In the genomic region with DNA sequence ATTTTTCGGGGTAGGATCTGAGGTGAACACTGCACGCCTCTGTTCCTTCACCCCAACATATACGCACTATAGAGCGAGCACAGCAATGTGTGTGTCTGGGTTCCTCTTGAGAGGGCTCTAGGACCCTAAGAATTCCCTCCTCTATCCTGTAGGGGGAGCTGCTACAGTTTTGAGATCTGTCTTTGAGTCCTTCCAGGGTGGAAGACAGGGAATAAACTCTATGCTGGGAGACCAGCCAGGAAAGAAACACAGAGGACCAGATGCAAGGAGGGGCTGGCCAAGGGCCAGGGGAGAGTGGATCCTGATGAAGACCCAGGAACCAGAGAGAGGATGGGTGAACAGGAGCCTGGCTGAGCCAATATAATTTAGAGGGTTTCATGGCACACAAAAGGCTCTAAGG, we compare ENCODE assay signal across 11 mouse cellular contexts. TPM values are rescaled to one million over a fixed set of nuclear protein-coding genes. Genes with fewer than 3 reads are reported as not detected.
A peak's percentile ranks its signal among the peaks of the same experiment; 100 is the strongest.
DNase-seq lines count a peak whose midpoint lies in the region; ATAC-seq and TF ChIP-seq lines count a peak whose summit lies in the region.
"Had no signal": no experiment of that assay in that cellular context is flagged by ENCODE, and none has a peak within 500 bp of the region (broad histone marks: within the 10 kb centered on the region; RNA-seq: fewer than 3 reads in every experiment).

No protein-coding gene starts in this region.

- H3K27ac ChIP-seq in forebrain, embryonic 14.5 days (ENCODE audit: low read depth, low read length): no peak overlapping the region
- no peak overlapping the region for H3K27ac ChIP-seq in forebrain, embryonic 11.5 days (ENCODE audit: low read depth, low read length)
- H3K27ac ChIP-seq in lung, postnatal 0 days (ENCODE audit: low read length): no peak overlapping the region
- H3K27ac ChIP-seq: hindbrain, embryonic 15.5 days; liver, embryonic 13.5 days had no signal

- TF ChIP-seq EP300 in lung, postnatal 0 days (IDR thresholded peaks at IDR 0.05): no peak

- H3K36me3 ChIP-seq in forebrain, embryonic 14.5 days (ENCODE audit: control insufficient read depth, insufficient read depth, low read length): no peaks in the 10 kb centered on the region
- H3K36me3 ChIP-seq in forebrain, embryonic 11.5 days (ENCODE audit: control insufficient read depth, insufficient read depth, low read length): no peaks in the 10 kb centered on the region
- H3K36me3 ChIP-seq in lung, postnatal 0 days (ENCODE audit: insufficient read depth, low read length): no peaks in the 10 kb centered on the region
- H3K36me3 ChIP-seq: hindbrain, embryonic 15.5 days; liver, embryonic 13.5 days had no signal

- no peaks in the 10 kb centered on the region for H3K27me3 ChIP-seq in forebrain, embryonic 14.5 days (replicated peaks; ENCODE audit: control insufficient read depth, insufficient read depth, low read length)
- no peaks in the 10 kb centered on the region for H3K27me3 ChIP-seq in forebrain, embryonic 11.5 days (ENCODE audit: control insufficient read depth, insufficient read depth, low read length)
- no peaks in the 10 kb centered on the region for H3K27me3 ChIP-seq in lung, postnatal 0 days (replicated peaks; ENCODE audit: insufficient read depth, low read length)
- H3K27me3 ChIP-seq: hindbrain, embryonic 15.5 days; liver, embryonic 13.5 days had no signal

- WGBS in forebrain, embryonic 14.5 days: 77% methylated on average over 4 of the region's 4 CpGs
- WGBS in forebrain, embryonic 11.5 days: 91% methylated on average over 4 of the region's 4 CpGs
- WGBS in lung, postnatal 0 days: 73% methylated on average over 4 of the region's 4 CpGs

- peak; percentile 66 for TF ChIP-seq CTCF in lung, postnatal 0 days (IDR thresholded peaks at IDR 0.05)

- no peaks in the 10 kb centered on the region for H3K9me3 ChIP-seq in forebrain, embryonic 14.5 days (replicated peaks; ENCODE audit: control insufficient read depth, low read length)
- no peaks in the 10 kb centered on the region for H3K9me3 ChIP-seq in forebrain, embryonic 11.5 days (ENCODE audit: control insufficient read depth, low read length)
- no peaks in the 10 kb centered on the region for H3K9me3 ChIP-seq in lung, postnatal 0 days (ENCODE audit: low read length)
- H3K9me3 ChIP-seq: hindbrain, embryonic 15.5 days; liver, embryonic 13.5 days had no signal

- no peak overlapping the region for H3K9ac ChIP-seq in forebrain, embryonic 14.5 days (ENCODE audit: low read length)
- H3K9ac ChIP-seq in forebrain, embryonic 11.5 days (ENCODE audit: low read length): no peak overlapping the region
- H3K9ac ChIP-seq in lung, postnatal 0 days (replicated peaks; ENCODE audit: low read depth): no peak overlapping the region
- H3K9ac ChIP-seq: hindbrain, embryonic 15.5 days; liver, embryonic 13.5 days had no signal

- H3K4me2 ChIP-seq in forebrain, embryonic 14.5 days (ENCODE audit: low read length): no peak overlapping the region
- no peak overlapping the region for H3K4me2 ChIP-seq in forebrain, embryonic 11.5 days (ENCODE audit: low read depth, low read length, severe bottlenecking)
- H3K4me2 ChIP-seq in lung, postnatal 0 days (replicated peaks; ENCODE audit: low read depth, low read length): no peak overlapping the region
- H3K4me2 ChIP-seq: hindbrain, embryonic 15.5 days; liver, embryonic 13.5 days had no signal

- H3K4me3 ChIP-seq in forebrain, embryonic 14.5 days (ENCODE audit: low read depth, low read length): no peak overlapping the region
- H3K4me3 ChIP-seq in forebrain, embryonic 11.5 days (ENCODE audit: low read depth, low read length): no peak overlapping the region
- no peak overlapping the region for H3K4me3 ChIP-seq in lung, postnatal 0 days (ENCODE audit: low read depth, low read length)
- H3K4me3 ChIP-seq: hindbrain, embryonic 15.5 days; liver, embryonic 13.5 days had no signal

- intact Hi-C loops in left cerebral cortex, postnatal 4 days (cut with DNase I): loop anchor here (10.0 kb wide), 1 partner anchor 128 kb away; no protein-coding TSS in a partner anchor
- intact Hi-C loops in left cerebral cortex, postnatal 25 days (cut with DNase I): no loop called here

- DNase-seq in forebrain, embryonic 14.5 days (ENCODE audit: low spot score): peak; percentile 29
- no peak for DNase-seq in forebrain, embryonic 11.5 days (ENCODE audit: low spot score)
- peak; percentile 70 for DNase-seq in left cerebral cortex, postnatal 4 days
- DNase-seq in left cerebral cortex, postnatal 25 days (ENCODE audit: low spot score in 2 of 2): no peak
- DNase-seq in ZHBTc4 (ENCODE audit: low read depth, low spot score): peak; percentile 57
- peak; percentile 62 for DNase-seq in lung, postnatal 0 days (ENCODE audit: low spot score)
- DNase-seq in urinary bladder, postnatal 4 days (ENCODE audit: low spot score in 2 of 2): no peak
- no peak for DNase-seq in adrenal gland, adult 18-20 months (ENCODE audit: low spot score in 2 of 2)
- DNase-seq: liver, embryonic 13.5 days had no signal

- no peak for ATAC-seq in forebrain, embryonic 14.5 days
- ATAC-seq in forebrain, embryonic 11.5 days (replicated peaks; ENCODE audit: low FRiP score): no peak
- ATAC-seq in lung, postnatal 0 days: peak; percentile 53

- no peaks in the 10 kb centered on the region for H3K4me1 ChIP-seq in forebrain, embryonic 14.5 days (ENCODE audit: control insufficient read depth, insufficient read depth, low read length)
- H3K4me1 ChIP-seq in forebrain, embryonic 11.5 days (replicated peaks; ENCODE audit: control insufficient read depth, insufficient read depth, low read length): no peaks in the 10 kb centered on the region
- no peaks in the 10 kb centered on the region for H3K4me1 ChIP-seq in lung, postnatal 0 days (ENCODE audit: insufficient read depth, low read depth, low read length)
- H3K4me1 ChIP-seq: hindbrain, embryonic 15.5 days had no signal

RNA-seq across cellular contexts. Expression of a gene that starts 40.5 kb away (rescaled TPM):
- not detected in 2 replicates for polyA plus RNA-seq in forebrain, embryonic 14.5 days (2014; fragmentation: Nextera tagmentation; extraction: Ambion mirVana)
- not detected in 2 replicates for polyA plus RNA-seq in forebrain, embryonic 11.5 days (2014; fragmentation: Nextera tagmentation; extraction: Ambion mirVana)
- total RNA-seq in left cerebral cortex, postnatal 4 days (2021): not detected
- total RNA-seq in left cerebral cortex, postnatal 25 days (2021): under 1 TPM in 1 of 2 experiments, not detected in 1; 0.23 TPM
- polyA plus RNA-seq in lung, postnatal 0 days (2015; fragmentation: Nextera tagmentation; extraction: Ambion mirVana): 0.05 TPM in 1 of 2 replicates, not detected in the other
- total RNA-seq in adrenal gland, adult 18-20 months (2021): under 1 TPM in 1 of 2 experiments, not detected in 1; 0.23 TPM
- polyA plus RNA-seq: hindbrain, embryonic 15.5 days; liver, embryonic 13.5 days; neural tube, embryonic 14.5 days had no signal

Comparison
In these comparisons a context has a peak if more than half of its experiments do, and no peak if none do; other contexts are left out.
1. DNase-seq: peak in forebrain, embryonic 14.5 days (single experiment), left cerebral cortex, postnatal 4 days (single experiment), ZHBTc4 (single experiment) and lung, postnatal 0 days (single experiment); none in forebrain, embryonic 11.5 days (single experiment), left cerebral cortex, postnatal 25 days (0 of 2), urinary bladder, postnatal 4 days (0 of 2) and adrenal gland, adult 18-20 months (0 of 2).